Mouse (Mus musculus): ENCODE results near the gene Fbxl2. TPM values are rescaled to one million over a fixed set of nuclear protein-coding genes. Genes with fewer than 3 reads are reported as not detected.
A peak's percentile ranks its signal among the peaks of the same experiment; 100 is the strongest.

Fbxl2 gene
- polyA plus RNA-seq, 1 experiment: 0.70 TPM

GRCm38 (mm10) chr9:113964415-113964814 is 81.6 kb downstream of the Fbxl2 start:
- H3K4me3 ChIP-seq (replicated peaks): no peak overlapping the region
- no peaks in the 10 kb centered on the region for H3K27me3 ChIP-seq (replicated peaks)
- no peaks in the 10 kb centered on the region for H3K9me3 ChIP-seq
- peaks cover 100% of the 10 kb centered on the region for H3K36me3 ChIP-seq (replicated peaks; ENCODE audit: low read length)
- peaks cover 52% of the 10 kb centered on the region for H3K4me1 ChIP-seq
- TF ChIP-seq GATA1 (IDR thresholded peaks at IDR 0.05; ENCODE audit: borderline replicate concordance, low read length) (no peak), FLI1 (IDR thresholded peaks at IDR 0.05; ENCODE audit: low read length) (no peak)

DNA sequence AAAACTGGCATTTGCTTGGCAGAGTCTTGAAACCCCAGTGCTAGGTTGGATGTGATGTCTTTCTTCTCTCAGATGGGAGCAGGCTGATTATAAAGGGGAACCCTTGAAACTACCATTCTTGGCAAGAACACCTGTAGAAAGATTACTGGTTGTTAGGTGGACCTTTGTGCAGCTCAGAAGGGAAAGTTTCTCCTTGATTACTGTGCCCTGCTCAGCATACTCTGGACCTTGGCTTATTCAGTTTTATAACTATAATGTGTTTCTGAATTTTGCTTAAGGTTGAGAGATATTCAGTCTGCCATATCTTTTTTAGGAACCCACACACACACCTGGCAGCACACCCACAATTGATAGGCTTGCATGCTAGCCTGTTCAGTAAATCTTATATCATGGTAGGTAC is 82.3 kb downstream of the Fbxl2 start:
- no peaks in the 10 kb centered on the region for H3K27me3 ChIP-seq (replicated peaks)
- no peak overlapping the region for H3K4me3 ChIP-seq (replicated peaks)
- TF ChIP-seq FLI1 (IDR thresholded peaks at IDR 0.05; ENCODE audit: low read length) (no peak), GATA1 (IDR thresholded peaks at IDR 0.05; ENCODE audit: borderline replicate concordance, low read length) (no peak)
- peaks cover 100% of the 10 kb centered on the region for H3K36me3 ChIP-seq (replicated peaks; ENCODE audit: low read length)
- peaks cover 45% of the 10 kb centered on the region for H3K4me1 ChIP-seq
- no peaks in the 10 kb centered on the region for H3K9me3 ChIP-seq

- no peaks in the 10 kb centered on the region for H3K27me3 ChIP-seq (replicated peaks)
- TF ChIP-seq GATA1 (IDR thresholded peaks at IDR 0.05; ENCODE audit: borderline replicate concordance, low read length): no peak
- no peak for TF ChIP-seq FLI1 (IDR thresholded peaks at IDR 0.05; ENCODE audit: low read length)
- no peak overlapping the region for H3K4me3 ChIP-seq (replicated peaks)
- H3K9me3 ChIP-seq: no peaks in the 10 kb centered on the region
- peaks cover 98% of the 10 kb centered on the region for H3K36me3 ChIP-seq (replicated peaks; ENCODE audit: low read length)
- peaks cover 25% of the 10 kb centered on the region for H3K4me1 ChIP-seq
These were observed 88.2 kb downstream of the Fbxl2 start for GRCm38 (mm10) chr9:113957777-113958176.

DNA sequence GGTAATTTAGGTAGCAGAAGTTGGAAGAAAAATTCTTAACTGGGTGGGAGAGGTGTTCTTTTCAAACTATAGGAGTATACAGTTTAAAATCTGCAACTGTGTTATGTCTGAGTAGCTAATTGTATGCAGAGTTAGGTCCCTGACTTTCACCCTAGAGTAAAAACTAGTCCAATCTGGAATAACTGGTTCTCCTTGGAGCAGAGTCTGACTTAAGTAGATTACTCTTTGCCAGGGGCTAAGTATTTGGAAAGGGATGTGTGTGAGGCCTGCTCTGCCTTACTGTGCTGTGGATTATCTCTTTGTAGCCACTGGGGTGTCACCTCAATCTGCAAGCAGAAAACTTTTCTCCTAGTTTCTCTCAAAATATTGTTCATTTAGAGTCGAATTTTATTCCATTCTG is 98.8 kb downstream of the Fbxl2 start:
- no peak for TF ChIP-seq FLI1 (IDR thresholded peaks at IDR 0.05; ENCODE audit: low read length)
- no peak for TF ChIP-seq GATA1 (IDR thresholded peaks at IDR 0.05; ENCODE audit: borderline replicate concordance, low read length)
- Histone ChIP-seq H3K4me1 (peaks cover 37% of the 10 kb centered on the region), H3K4me3 (replicated peaks) (no peak overlapping the region), H3K27me3 (replicated peaks) (no peaks in the 10 kb centered on the region), H3K36me3 (replicated peaks; ENCODE audit: low read length) (peaks cover 86% of the 10 kb centered on the region), H3K9me3 (no peaks in the 10 kb centered on the region)

GRCm38 (mm10) chr9:113943372-113943771 is 102.6 kb downstream of the Fbxl2 start:
- no peak for TF ChIP-seq FLI1 (IDR thresholded peaks at IDR 0.05; ENCODE audit: low read length)
- no peak for TF ChIP-seq GATA1 (IDR thresholded peaks at IDR 0.05; ENCODE audit: borderline replicate concordance, low read length)
- Histone ChIP-seq H3K9me3 (no peaks in the 10 kb centered on the region), H3K4me1 (peaks cover 69% of the 10 kb centered on the region), H3K27me3 (replicated peaks) (no peaks in the 10 kb centered on the region), H3K4me3 (replicated peaks) (no peak overlapping the region), H3K36me3 (replicated peaks; ENCODE audit: low read length) (peaks cover 77% of the 10 kb centered on the region)

GRCm38 (mm10) chr9:113941103-113941805 is 104.7 kb downstream of the Fbxl2 start:
- TF ChIP-seq FLI1 (IDR thresholded peaks at IDR 0.05; ENCODE audit: low read length) (no peak), GATA1 (IDR thresholded peaks at IDR 0.05; ENCODE audit: borderline replicate concordance, low read length) (no peak)
- H3K9me3 ChIP-seq: no peaks in the 10 kb centered on the region
- H3K4me1 ChIP-seq: peaks cover 81% of the 10 kb centered on the region
- peaks cover 65% of the 10 kb centered on the region for H3K36me3 ChIP-seq (replicated peaks; ENCODE audit: low read length)
- no peak overlapping the region for H3K4me3 ChIP-seq (replicated peaks)
- H3K27me3 ChIP-seq (replicated peaks): no peaks in the 10 kb centered on the region

GRCm38 (mm10) chr9:113939063-113939850 is 106.7 kb downstream of the Fbxl2 start:
- Histone ChIP-seq H3K9me3 (no peaks in the 10 kb centered on the region), H3K4me3 (replicated peaks) (peak overlapping the region; percentile 13), H3K27me3 (replicated peaks) (no peaks in the 10 kb centered on the region), H3K36me3 (replicated peaks; ENCODE audit: low read length) (peaks cover 56% of the 10 kb centered on the region), H3K4me1 (peaks cover 94% of the 10 kb centered on the region)
- TF ChIP-seq GATA1 (IDR thresholded peaks at IDR 0.05; ENCODE audit: borderline replicate concordance, low read length) (no peak), FLI1 (IDR thresholded peaks at IDR 0.05; ENCODE audit: low read length) (no peak)

DNA sequence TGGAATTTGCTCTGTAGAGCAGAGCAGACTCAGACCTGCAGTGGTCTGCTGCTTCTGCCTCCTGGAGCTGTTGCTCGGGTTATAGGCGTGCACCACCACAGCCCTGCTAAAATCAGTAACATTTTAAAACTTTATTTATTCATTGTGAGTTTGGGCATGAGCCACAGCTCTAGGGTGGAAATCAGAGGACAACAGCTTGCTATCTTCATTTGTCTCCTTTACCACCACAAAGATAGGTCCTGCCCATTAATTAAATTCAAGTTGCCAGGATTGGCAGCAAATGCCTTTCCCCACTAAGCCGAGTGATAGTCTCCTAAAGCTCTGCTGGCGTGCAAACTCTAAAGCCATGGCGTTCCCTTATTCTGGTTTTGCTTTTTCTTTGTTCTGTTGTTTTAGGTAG is 110.4 kb downstream of the Fbxl2 start:
- H3K36me3 ChIP-seq (replicated peaks; ENCODE audit: low read length): peaks cover 30% of the 10 kb centered on the region
- no peak overlapping the region for H3K4me3 ChIP-seq (replicated peaks)
- H3K4me1 ChIP-seq: peaks cover 77% of the 10 kb centered on the region
- TF ChIP-seq FLI1 (IDR thresholded peaks at IDR 0.05; ENCODE audit: low read length): no peak
- no peak for TF ChIP-seq GATA1 (IDR thresholded peaks at IDR 0.05; ENCODE audit: borderline replicate concordance, low read length)
- H3K9me3 ChIP-seq: no peaks in the 10 kb centered on the region
- H3K27me3 ChIP-seq (replicated peaks): no peaks in the 10 kb centered on the region

GRCm38 (mm10) chr9:113932501-113932900 is 113.5 kb downstream of the Fbxl2 start:
- peaks cover 75% of the 10 kb centered on the region for H3K4me1 ChIP-seq
- H3K27me3 ChIP-seq (replicated peaks): no peaks in the 10 kb centered on the region
- H3K4me3 ChIP-seq (replicated peaks): peak overlapping the region; percentile 96
- H3K9me3 ChIP-seq: no peaks in the 10 kb centered on the region
- peaks cover 13% of the 10 kb centered on the region for H3K36me3 ChIP-seq (replicated peaks; ENCODE audit: low read length)
- no peak for TF ChIP-seq GATA1 (IDR thresholded peaks at IDR 0.05; ENCODE audit: borderline replicate concordance, low read length)
- no peak for TF ChIP-seq FLI1 (IDR thresholded peaks at IDR 0.05; ENCODE audit: low read length)

DNA sequence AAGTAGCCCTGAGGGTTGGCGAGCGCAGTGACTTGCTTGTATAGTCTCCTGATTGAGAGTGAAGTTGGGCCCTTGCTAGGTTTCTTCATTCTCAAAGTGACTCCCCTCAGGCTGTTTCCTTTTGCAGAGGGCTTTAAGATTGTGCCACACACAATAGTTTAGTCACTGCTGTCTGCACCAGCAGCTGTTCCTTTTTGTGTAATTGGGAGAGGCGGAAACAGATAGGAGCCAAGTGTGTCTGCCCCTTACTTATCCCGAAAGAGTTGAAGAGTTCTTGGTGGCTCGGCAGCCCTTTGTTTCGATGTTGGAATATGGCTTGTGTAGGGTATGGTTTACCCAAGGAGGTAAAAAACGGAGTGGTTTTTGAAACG is 113.9 kb downstream of the Fbxl2 start:
- Histone ChIP-seq H3K4me3 (replicated peaks) (peak overlapping the region; percentile 96), H3K4me1 (peaks cover 74% of the 10 kb centered on the region), H3K27me3 (replicated peaks) (no peaks in the 10 kb centered on the region), H3K36me3 (replicated peaks; ENCODE audit: low read length) (peaks cover 13% of the 10 kb centered on the region), H3K9me3 (no peaks in the 10 kb centered on the region)
- no peak for TF ChIP-seq GATA1 (IDR thresholded peaks at IDR 0.05; ENCODE audit: borderline replicate concordance, low read length)
- no peak for TF ChIP-seq FLI1 (IDR thresholded peaks at IDR 0.05; ENCODE audit: low read length)

All from megakaryocyte, embryonic 14.5 days (primary cell).